Mouse (Mus musculus): ENCODE measurements around the gene 5330417C22Rik.
"Not testable (repeated sequence)": the region's sequence is repeated elsewhere in the genome, so short reads cannot be mapped to it uniquely, and the experiment has no call there.

5330417C22Rik gene

GRCm38 (mm10) chr3:108533114-108533885 lies 3.0 kb downstream of the 5330417C22Rik start:
- no peak for DNase-seq (ENCODE audit: low read depth, low spot score)

- DNase-seq (ENCODE audit: low read depth, low spot score), result no peak
Measured at GRCm38 (mm10) chr3:108528489-108528888, 7.8 kb downstream of the 5330417C22Rik start.

- DNase-seq (ENCODE audit: low read depth, low spot score), result no peak
Measured at GRCm38 (mm10) chr3:108523415-108523814, 12.9 kb downstream of the 5330417C22Rik start.

GRCm38 (mm10) chr3:108518276-108518675 lies 18.1 kb downstream of the 5330417C22Rik start:
- DNase-seq (ENCODE audit: low read depth, low spot score), result no peak

- DNase-seq (ENCODE audit: low read depth, low spot score), result no peak
Measured at GRCm38 (mm10) chr3:108513465-108513864, 22.9 kb downstream of the 5330417C22Rik start.

GRCm38 (mm10) chr3:108510716-108511483 lies 25.4 kb downstream of the 5330417C22Rik start:
- DNase-seq (ENCODE audit: low read depth, low spot score), result no peak

GRCm38 (mm10) chr3:108510156-108510555 lies 26.2 kb downstream of the 5330417C22Rik start:
- no peak for DNase-seq (ENCODE audit: low read depth, low spot score)

GRCm38 (mm10) chr3:108508745-108509474 lies 27.4 kb downstream of the 5330417C22Rik start:
- DNase-seq (ENCODE audit: low read depth, low spot score), result no peak

GRCm38 (mm10) chr3:108503908-108504307 lies 32.4 kb downstream of the 5330417C22Rik start:
- no peak for DNase-seq (ENCODE audit: low read depth, low spot score)

- DNase-seq (ENCODE audit: low read depth, low spot score), result not testable (repeated sequence)
Measured at GRCm38 (mm10) chr3:108501411-108501810, 34.9 kb downstream of the 5330417C22Rik start.

- DNase-seq (ENCODE audit: low read depth, low spot score), result no peak
Measured at GRCm38 (mm10) chr3:108499826-108500225, 36.5 kb downstream of the 5330417C22Rik start.

- DNase-seq (ENCODE audit: low read depth, low spot score), result no peak
Measured at GRCm38 (mm10) chr3:108497602-108498001, 38.7 kb downstream of the 5330417C22Rik start.

- no peak for DNase-seq (ENCODE audit: low read depth, low spot score)
Measured at GRCm38 (mm10) chr3:108495486-108495885, 40.9 kb downstream of the 5330417C22Rik start.

GRCm38 (mm10) chr3:108494861-108495474 lies 41.4 kb downstream of the 5330417C22Rik start:
- no peak for DNase-seq (ENCODE audit: low read depth, low spot score)

GRCm38 (mm10) chr3:108489968-108490367 lies 46.4 kb downstream of the 5330417C22Rik start:
- no peak for DNase-seq (ENCODE audit: low read depth, low spot score)

- no peak for DNase-seq (ENCODE audit: low read depth, low spot score)
Measured at GRCm38 (mm10) chr3:108484749-108485148, 51.6 kb downstream of the 5330417C22Rik start.

- DNase-seq (ENCODE audit: low read depth, low spot score), result no peak
Measured at GRCm38 (mm10) chr3:108478800-108479199, 57.5 kb downstream of the 5330417C22Rik start.

GRCm38 (mm10) chr3:108476761-108477619 lies 59.3 kb downstream of the 5330417C22Rik start:
- DNase-seq (ENCODE audit: low read depth, low spot score), result no peak

- no peak for DNase-seq (ENCODE audit: low read depth, low spot score)
Measured at GRCm38 (mm10) chr3:108475496-108475895, 60.8 kb downstream of the 5330417C22Rik start.

- DNase-seq (ENCODE audit: low read depth, low spot score), result no peak
Measured at GRCm38 (mm10) chr3:108474969-108475368, 61.4 kb downstream of the 5330417C22Rik start.

GRCm38 (mm10) chr3:108467760-108468159 lies 68.6 kb downstream of the 5330417C22Rik start:
- no peak for DNase-seq (ENCODE audit: low read depth, low spot score)
